Mouse (Mus musculus) kidney, adult 2 months (tissue): ENCODE results near the gene Slc16a6. TPM values are rescaled to one million over a fixed set of nuclear protein-coding genes. Genes with fewer than 3 reads are reported as not detected.

Source experiments
- DNase-seq: peaks from one replicate; pipeline ENCODE4 v3.0.0; 2021
- H3K27ac ChIP-seq: fragments of 200-500 bp; 2 replicates; pipeline ENCODE4 v1.5.1; 2012; ENCODE audit warnings: low read depth, low read length, control low read depth, inconsistent platforms; ENCODE audit not compliant: insufficient read depth
- H3K27me3 ChIP-seq: fragments of 200-500 bp; replicated peaks from 2 replicates; pipeline ENCODE4 v1.6.1; 2012; ENCODE audit warnings: mild to moderate bottlenecking, moderate library complexity, low read length, inconsistent platforms; ENCODE audit not compliant: control insufficient read depth, insufficient read depth
- H3K36me3 ChIP-seq: fragments of 200-500 bp; 2 replicates; pipeline ENCODE4 v1.6.1; 2012; ENCODE audit warnings: mild to moderate bottlenecking, moderate library complexity, low read length, inconsistent platforms; ENCODE audit not compliant: control insufficient read depth, insufficient read depth
- H3K4me1 ChIP-seq: fragments of 200-500 bp; 2 replicates; pipeline ENCODE4 v1.6.1; 2011; ENCODE audit warnings: low read length; ENCODE audit not compliant: control insufficient read depth, insufficient read depth
- H3K4me3 ChIP-seq: fragments of 200-500 bp; 2 replicates; pipeline ENCODE4 v1.5.1; 2011; ENCODE audit warnings: mild to moderate bottlenecking, low read depth, low read length, control low read depth; ENCODE audit not compliant: insufficient read depth
- CTCF ChIP-seq: fragments of 200-500 bp; conservative IDR thresholded peaks from 2 replicates; pipeline ENCODE4 v1.5.1; 2011; ENCODE audit warnings: low read depth, mild to moderate bottlenecking, control low read depth, low read length, moderate library complexity, mixed read lengths; ENCODE audit not compliant: insufficient read depth, insufficient read length
- POLR2A ChIP-seq: fragments of 200-500 bp; IDR thresholded peaks from one replicate; pipeline ENCODE4 v1.6.1; 2011; ENCODE audit warnings: low read depth, low read length, control low read depth
- whole genome bisulfite sequencing: fragments of 180-500 bp; shearing (Covaris S2); methylation state at CpG from one replicate; pipeline ENCODE4 v1.1.7; 2018; 5-methylcytosine and 5-hydroxymethylcytosine counted together
- polyA plus RNA-seq: library from polyadenylated mRNA; depleted of rRNA; stranded (reverse); fragments of >200 nt; gene quantifications from 2 replicates; pipeline ENCODE4 v1.2.3, GENCODE M21; 2012

Gene Slc16a6
- polyA plus RNA-seq, 1 experiment = 2.8 TPM

DNA sequence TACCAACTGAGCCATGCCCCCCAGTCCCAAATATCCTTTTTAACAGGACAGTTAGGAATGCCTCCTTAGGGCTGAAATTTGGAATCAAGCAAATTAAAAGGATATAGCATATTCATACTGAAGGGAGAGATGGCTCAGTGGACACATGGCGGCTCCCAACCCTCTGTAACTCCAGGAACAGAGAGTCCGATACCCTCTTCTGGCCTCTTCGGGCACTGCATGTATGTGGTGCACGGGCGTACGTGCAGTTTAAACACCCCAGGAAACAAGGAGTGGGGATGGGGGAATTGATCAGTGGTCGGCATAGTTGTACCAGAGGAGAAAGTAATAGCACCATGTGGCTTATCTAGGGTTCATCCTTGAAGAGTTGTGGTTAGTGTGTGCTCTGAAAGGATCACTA lies 28.8 kb downstream of the Slc16a6 start:
- Histone ChIP-seq H3K27me3 (no peaks in the 10 kb centered on the region), H3K4me3 (no peak overlapping the region), H3K27ac (no peak overlapping the region), H3K4me1 (no peaks in the 10 kb centered on the region), H3K36me3 (no peaks in the 10 kb centered on the region)
- no peak for DNase-seq
- WGBS = 71% methylated on average over 7 of the region's 7 CpGs
- TF ChIP-seq POLR2A (no peak), CTCF (peak; percentile 38; the same call in 1 of the 2 replicates)

DNA sequence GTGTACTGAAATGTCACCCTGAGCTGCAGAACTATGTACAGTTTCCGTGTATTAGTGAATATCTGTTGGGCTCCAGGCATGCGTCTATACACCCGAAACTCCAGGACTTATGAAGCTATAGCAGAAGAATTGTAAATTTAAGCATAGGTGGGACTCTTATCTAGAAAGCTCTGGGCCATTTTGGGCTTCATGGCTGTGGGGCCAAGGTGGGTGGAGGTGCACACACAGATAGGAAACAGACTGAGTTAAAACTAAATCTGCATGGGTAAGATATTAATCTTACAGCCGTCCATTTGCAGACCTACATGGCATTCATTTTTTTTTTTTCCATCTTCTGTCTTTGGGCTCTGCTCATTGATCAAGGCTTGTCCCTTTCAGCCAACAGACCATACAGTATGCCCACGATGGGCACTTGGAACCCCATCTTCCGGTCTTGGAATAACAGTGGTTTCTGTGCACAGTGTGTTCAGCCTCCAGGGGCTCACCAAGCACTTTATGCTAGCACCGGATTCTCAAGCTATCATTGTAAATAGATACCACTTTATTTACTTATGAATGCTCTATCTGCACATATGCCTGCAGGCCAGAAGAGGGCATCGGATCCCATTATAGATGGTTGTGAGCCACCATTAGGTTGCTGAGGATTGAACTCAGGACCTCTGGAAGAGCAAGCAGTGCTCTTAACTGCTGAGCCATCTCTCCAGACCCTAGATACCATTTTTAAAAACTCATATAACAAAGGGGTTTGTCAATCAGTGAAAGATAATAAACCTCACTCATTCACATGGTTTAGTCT lies 29.7 kb downstream of the Slc16a6 start:
- no peak for DNase-seq
- Histone ChIP-seq H3K4me1 (no peaks in the 10 kb centered on the region), H3K36me3 (no peaks in the 10 kb centered on the region), H3K27ac (no peak overlapping the region), H3K27me3 (no peaks in the 10 kb centered on the region), H3K4me3 (no peak overlapping the region)
- WGBS = 83% methylated on average over 8 of the region's 8 CpGs
- TF ChIP-seq POLR2A (no peak), CTCF (no peak)

DNA sequence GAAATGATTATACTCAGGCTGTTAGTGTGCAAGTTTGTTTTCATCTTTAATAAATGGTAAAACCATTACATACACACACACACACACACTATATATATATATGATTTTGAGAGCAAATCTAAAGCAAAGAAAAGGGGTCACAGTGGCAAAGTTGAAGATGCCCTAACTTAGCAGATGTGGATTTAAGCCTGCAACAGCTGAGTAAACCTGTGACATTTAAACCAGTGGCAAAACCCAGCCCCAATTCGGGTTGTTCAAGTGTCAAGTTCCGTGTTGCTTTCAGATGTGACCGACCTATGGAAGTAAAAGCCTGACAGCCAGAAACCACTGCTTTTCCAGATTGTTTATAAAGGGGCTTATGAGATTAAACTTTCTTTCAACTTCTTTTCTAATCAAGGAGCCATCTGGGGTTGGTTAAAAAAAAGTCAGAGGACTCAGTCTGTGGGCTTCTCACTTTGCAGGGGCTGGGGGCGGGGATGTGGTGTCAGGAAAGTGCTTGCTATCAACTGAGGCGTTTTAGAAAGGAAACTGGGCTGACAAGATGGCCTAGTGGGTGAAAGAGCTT lies 31.1 kb downstream of the Slc16a6 start:
- no peak overlapping the region for H3K4me3 ChIP-seq
- WGBS = 64% methylated on average over 5 of the region's 5 CpGs
- H3K27me3 ChIP-seq = no peaks in the 10 kb centered on the region
- no peak for DNase-seq
- no peak overlapping the region for H3K27ac ChIP-seq
- TF ChIP-seq POLR2A = no peak
- TF ChIP-seq CTCF = no peak
- no peaks in the 10 kb centered on the region for H3K4me1 ChIP-seq
- H3K36me3 ChIP-seq = no peaks in the 10 kb centered on the region

DNA sequence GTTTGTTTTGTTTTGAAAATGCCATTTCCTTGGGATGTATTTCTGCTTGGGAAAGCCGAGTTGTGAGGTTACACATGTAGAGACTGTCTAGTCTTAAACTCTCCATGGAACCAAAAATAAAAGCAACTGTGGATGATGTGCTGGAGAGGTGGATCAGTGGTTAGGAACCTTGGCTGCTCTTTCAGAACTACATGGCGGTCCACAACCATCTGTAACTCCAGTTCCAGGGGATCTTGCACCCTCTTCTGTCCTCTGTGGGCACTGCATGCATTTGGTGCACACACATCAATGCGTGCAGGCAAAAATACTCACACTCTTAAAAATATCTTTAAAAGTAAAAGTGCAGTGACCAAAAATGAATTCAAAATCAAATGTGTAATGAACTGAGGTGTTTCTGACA lies 32.3 kb downstream of the Slc16a6 start:
- no peaks in the 10 kb centered on the region for H3K4me1 ChIP-seq
- no peak overlapping the region for H3K4me3 ChIP-seq
- peak; percentile 85 for TF ChIP-seq CTCF
- TF ChIP-seq POLR2A = no peak
- H3K36me3 ChIP-seq = no peaks in the 10 kb centered on the region
- H3K27ac ChIP-seq = no peak overlapping the region
- peak; percentile 42 for DNase-seq
- H3K27me3 ChIP-seq = no peaks in the 10 kb centered on the region
- 62% methylated on average over 3 of the region's 3 CpGs for WGBS

DNA sequence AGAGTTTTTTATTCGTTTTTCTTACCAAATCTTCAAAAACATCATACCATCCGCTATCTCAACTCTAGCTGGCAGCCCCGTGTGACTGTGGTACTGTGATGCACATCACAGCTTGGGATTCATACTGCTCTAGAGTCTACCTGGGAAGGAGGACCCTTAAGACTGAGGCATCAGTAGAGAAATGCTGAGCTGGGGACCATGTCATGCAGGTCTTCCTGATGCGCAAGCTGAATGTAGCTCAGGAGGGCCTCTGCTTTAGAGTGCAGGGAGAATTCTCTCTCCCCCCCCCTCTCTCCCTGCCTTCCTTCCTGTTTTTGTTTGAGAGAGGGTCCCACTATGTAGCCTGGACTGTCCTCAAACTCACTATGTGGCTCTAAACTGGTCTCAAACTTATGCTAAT lies 32.8 kb downstream of the Slc16a6 start:
- H3K4me1 ChIP-seq = no peaks in the 10 kb centered on the region
- no peak overlapping the region for H3K27ac ChIP-seq
- DNase-seq = no peak
- H3K27me3 ChIP-seq = no peaks in the 10 kb centered on the region
- TF ChIP-seq POLR2A (no peak), CTCF (no peak)
- no peak overlapping the region for H3K4me3 ChIP-seq
- 65% methylated on average over 4 of the region's 4 CpGs for WGBS
- no peaks in the 10 kb centered on the region for H3K36me3 ChIP-seq

DNA sequence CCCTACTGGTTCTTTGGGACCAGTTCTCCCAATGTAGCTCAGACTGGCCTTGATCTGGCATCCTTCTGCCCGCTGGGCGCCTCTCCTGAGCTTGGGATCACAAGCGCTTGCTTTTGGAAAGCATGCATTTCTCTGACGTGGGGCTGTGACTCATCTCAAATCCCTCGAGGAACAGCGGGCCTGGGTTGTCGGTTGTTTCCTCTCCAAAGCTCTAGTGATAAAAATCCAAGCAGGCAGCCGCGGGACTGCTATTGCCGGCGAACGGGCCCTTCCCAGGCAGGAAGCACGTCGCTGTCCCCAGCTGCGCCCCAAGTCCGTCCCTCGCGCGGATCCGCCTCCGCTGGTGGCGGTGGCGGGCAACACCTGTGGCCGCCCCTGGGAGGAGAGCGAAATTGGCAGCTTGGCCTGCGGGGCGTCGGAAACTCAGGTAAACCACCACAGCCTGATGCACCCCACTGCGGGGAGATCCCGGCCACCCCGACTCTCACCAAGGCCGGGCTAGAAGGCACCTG lies 33.5 kb downstream of the Slc16a6 start:
- TF ChIP-seq POLR2A = no peak
- Histone ChIP-seq H3K27me3 (no peaks in the 10 kb centered on the region), H3K4me1 (no peaks in the 10 kb centered on the region), H3K27ac (peak overlapping the region; percentile 21; the same call in 1 of the 2 replicates), H3K36me3 (no peaks in the 10 kb centered on the region), H3K4me3 (peak overlapping the region; percentile 56)
- WGBS = under 1% methylated on average over 32 of the region's 32 CpGs
- peak; percentile 87 for DNase-seq

DNA sequence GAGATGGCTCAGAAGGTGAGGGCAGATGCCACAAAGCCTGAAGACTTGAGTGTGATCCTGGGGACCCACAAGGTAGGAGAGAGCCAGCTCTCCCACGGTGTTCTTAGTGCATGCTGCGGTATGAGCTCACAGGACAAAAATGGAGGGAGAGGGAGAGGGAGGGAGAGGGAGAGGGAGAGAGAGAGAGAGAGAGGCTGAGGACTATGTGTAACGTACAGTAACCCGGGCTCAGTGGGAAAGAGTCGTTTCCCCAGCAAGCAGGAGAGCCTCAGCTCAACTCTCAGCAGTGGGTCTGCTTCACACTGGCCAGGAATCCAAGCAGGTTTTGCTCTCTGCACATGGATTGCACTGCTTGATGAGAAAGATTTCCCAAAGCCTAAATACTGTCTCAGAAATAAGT lies 34.2 kb downstream of the Slc16a6 start:
- Histone ChIP-seq H3K4me3 (peak overlapping the region; percentile 56; the same call in 1 of the 2 replicates), H3K36me3 (no peaks in the 10 kb centered on the region), H3K4me1 (no peaks in the 10 kb centered on the region), H3K27me3 (no peaks in the 10 kb centered on the region), H3K27ac (no peak overlapping the region)
- 28% methylated on average over 5 of the region's 5 CpGs for WGBS
- DNase-seq = no peak
- no peak for TF ChIP-seq CTCF
- TF ChIP-seq POLR2A = no peak
